Mouse (Mus musculus) intestine, embryonic 15.5 days (tissue): ENCODE data around the gene Efhc1. TPM values are rescaled to one million over a fixed set of nuclear protein-coding genes. Genes with fewer than 3 reads are reported as not detected.

Source experiments
- ATAC-seq: fragments of 200-750 bp; cut with Nextera tagmentation; 2 replicates; pipeline ENCODE4 v1.8.0; 2017; ENCODE audit warnings: moderate TSS enrichment, moderate library complexity
- H3K27ac ChIP-seq: fragments of 300-500 bp; sonication (generic); 2 replicates; pipeline ENCODE4 v1.5.1; 2015; ENCODE audit warnings: mild to moderate bottlenecking, inconsistent platforms
- H3K27me3 ChIP-seq: fragments of 300-500 bp; sonication (generic); replicated peaks from 2 replicates; pipeline ENCODE4 v1.6.1; 2015; ENCODE audit warnings: inconsistent platforms
- H3K36me3 ChIP-seq: fragments of 300-500 bp; sonication (generic); 2 replicates; pipeline ENCODE4 v1.6.1; 2015; ENCODE audit warnings: inconsistent platforms
- H3K4me1 ChIP-seq: fragments of 300-500 bp; sonication (generic); replicated peaks from 2 replicates; pipeline ENCODE4 v1.6.1; 2015; ENCODE audit warnings: inconsistent platforms
- H3K4me2 ChIP-seq: fragments of 300-500 bp; sonication (generic); replicated peaks from 2 replicates; pipeline ENCODE4 v1.6.1; 2015; ENCODE audit warnings: mild to moderate bottlenecking, inconsistent platforms
- H3K4me3 ChIP-seq: fragments of 300-500 bp; sonication (generic); replicated peaks from 2 replicates; pipeline ENCODE4 v1.5.1; 2015; ENCODE audit warnings: inconsistent platforms
- H3K9ac ChIP-seq: fragments of 300-500 bp; sonication (generic); 2 replicates; pipeline ENCODE4 v1.6.1; 2015; ENCODE audit warnings: inconsistent platforms
- H3K9me3 ChIP-seq: fragments of 300-500 bp; sonication (generic); 2 replicates; pipeline ENCODE4 v1.6.1; 2016; ENCODE audit warnings: inconsistent platforms
- WGBS: fragments of 180-500 bp; shearing (Covaris S2); methylation state at CpG from one replicate; pipeline ENCODE4 v1.1.7; 2015; 5-methylcytosine and 5-hydroxymethylcytosine counted together
- polyA plus RNA-seq: library from polyadenylated mRNA; unstranded; fragments of >200 nt; fragmentation: Nextera tagmentation; extraction: Ambion mirVana; gene quantifications from 2 replicates; pipeline ENCODE4 v1.2.1, GENCODE M21; 2015

Efhc1 gene
- polyA plus RNA-seq, result 1.4 and 2.2 TPM in 2 replicates

DNA sequence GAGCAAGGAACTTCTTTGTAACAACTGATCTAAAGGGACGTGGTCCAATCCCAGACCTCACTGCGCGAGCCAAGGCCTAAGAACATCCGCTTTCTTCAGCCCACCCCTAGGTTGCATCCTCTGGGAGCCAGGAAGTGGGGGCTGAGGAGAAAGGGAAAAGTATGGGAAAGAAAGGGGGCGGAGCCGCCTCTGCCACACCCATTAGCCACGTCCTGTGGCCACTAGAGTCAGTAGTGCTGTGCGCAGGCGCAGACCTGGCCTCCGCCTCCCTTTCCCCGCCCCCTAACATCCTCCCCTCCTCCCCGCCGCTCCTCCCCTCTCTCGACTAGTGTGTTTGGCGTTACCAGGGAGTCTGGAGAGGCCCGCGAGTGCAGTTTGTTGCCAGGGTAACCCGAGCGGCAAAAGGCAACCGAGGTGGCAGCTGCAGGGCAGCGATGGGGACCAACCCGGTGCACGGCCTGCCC lies at the start of gene Efhc1:
Gene Efhc1 (plus strand): TSS at position 327 of the 464 bp plus-strand sequence.
- 2% methylated on average over 23 of the region's 23 CpGs for WGBS
- H3K9ac ChIP-seq, result peak within 1 kb of the TSS; percentile 48
- peak; percentile 98 for ATAC-seq
- H3K4me3 ChIP-seq, result peak within 1 kb of the TSS; percentile 54
- peak within 1 kb of the TSS; percentile 56; the same call in 1 of the 2 replicates for H3K27ac ChIP-seq
- no peaks in the 10 kb centered on the region for H3K36me3 ChIP-seq
- H3K4me2 ChIP-seq, result peak within 1 kb of the TSS; percentile 82
- no peaks in the 10 kb centered on the region for H3K9me3 ChIP-seq
- H3K27me3 ChIP-seq, result no peaks in the 10 kb centered on the region
- H3K4me1 ChIP-seq, result no peaks in the 10 kb centered on the region

DNA sequence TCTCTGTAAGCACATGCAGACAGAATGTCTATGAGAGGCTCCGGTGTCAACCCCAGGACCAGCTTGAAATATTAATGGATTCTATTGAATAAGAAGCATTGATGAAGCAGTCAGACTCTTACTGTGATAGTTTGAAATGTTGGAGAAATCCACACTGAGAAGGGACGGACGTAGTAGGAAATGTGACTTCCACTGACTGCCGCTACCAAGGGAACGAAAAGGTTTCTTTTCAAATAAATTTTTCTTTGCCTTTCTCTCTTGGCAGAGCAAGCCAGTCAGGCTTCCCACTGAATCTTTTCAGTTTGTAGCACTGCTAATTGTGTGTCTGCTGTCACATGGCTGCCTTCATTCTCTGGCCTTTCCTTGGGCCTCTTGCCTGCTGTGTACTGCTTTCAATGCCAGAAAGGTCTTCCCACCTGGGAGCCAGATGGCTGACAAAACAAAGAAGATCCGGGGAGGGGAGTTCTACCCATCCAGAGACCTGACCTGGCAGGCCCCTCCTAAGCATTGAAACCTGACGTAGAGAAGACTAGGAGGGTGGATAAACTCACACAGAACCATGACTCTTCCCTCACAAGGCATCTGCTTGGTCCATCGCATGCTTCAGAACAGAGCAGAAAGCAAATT lies 45.8 kb upstream of the Efhc1 start:
- Histone ChIP-seq H3K9ac (no peak overlapping the region), H3K9me3 (no peaks in the 10 kb centered on the region), H3K4me2 (no peak overlapping the region), H3K4me3 (no peak overlapping the region), H3K27me3 (no peaks in the 10 kb centered on the region), H3K27ac (no peak overlapping the region), H3K36me3 (no peaks in the 10 kb centered on the region), H3K4me1 (no peaks in the 10 kb centered on the region)
- 88% methylated on average over 8 of the region's 8 CpGs for WGBS
- ATAC-seq, result no peak

DNA sequence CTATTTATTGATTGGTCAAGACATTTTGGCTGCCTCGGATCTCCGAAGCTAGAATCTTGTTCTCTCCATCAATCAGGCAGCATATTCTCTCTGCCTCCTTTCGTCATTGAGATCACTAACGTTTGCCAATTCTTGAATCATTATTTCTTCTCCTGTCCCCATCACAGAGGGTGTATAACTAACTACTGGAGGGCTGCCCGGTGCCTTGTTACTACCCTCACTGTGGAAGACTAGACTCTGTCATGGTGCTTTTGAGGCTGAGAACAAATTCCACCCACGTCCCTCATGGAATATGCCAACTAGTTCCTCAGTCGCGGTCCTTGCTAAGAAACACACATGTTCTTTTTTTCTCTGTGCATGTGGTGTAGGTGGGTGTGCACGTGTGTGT lies 45.3 kb upstream of the Efhc1 start:
- H3K36me3 ChIP-seq, result no peaks in the 10 kb centered on the region
- no peaks in the 10 kb centered on the region for H3K9me3 ChIP-seq
- no peaks in the 10 kb centered on the region for H3K27me3 ChIP-seq
- H3K9ac ChIP-seq, result no peak overlapping the region
- ATAC-seq, result no peak
- 84% methylated on average over 9 of the region's 9 CpGs for WGBS
- no peak overlapping the region for H3K4me3 ChIP-seq
- no peak overlapping the region for H3K4me2 ChIP-seq
- H3K27ac ChIP-seq, result no peak overlapping the region
- no peaks in the 10 kb centered on the region for H3K4me1 ChIP-seq

DNA sequence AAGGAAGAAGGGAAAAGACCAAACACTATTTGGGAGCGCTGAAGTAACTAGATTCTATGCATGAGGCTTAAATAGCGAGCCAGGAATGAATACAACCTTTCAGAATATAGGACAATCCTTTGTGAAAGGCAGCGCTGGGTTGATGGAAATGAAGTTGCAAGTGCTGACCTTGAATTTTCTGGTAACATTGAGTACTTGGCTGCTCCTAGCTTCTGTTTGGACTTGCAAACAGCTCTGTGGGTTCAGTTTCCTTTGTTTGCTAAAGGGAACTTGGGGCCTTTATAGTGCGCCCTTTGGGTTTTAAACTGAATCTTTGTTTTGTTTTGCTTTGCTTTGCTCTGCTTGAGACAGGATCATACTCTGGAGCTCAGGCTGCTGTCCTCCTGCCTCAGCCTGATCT lies 42.9 kb upstream of the Efhc1 start:
- Histone ChIP-seq H3K9ac (no peak overlapping the region), H3K4me1 (peaks cover 3% of the 10 kb centered on the region; the same call in 1 of the 2 replicates), H3K9me3 (no peaks in the 10 kb centered on the region), H3K36me3 (no peaks in the 10 kb centered on the region), H3K4me2 (no peak overlapping the region), H3K27me3 (no peaks in the 10 kb centered on the region), H3K27ac (no peak overlapping the region), H3K4me3 (no peak overlapping the region)
- no peak for ATAC-seq
- 62% methylated on average over 4 of the region's 4 CpGs for WGBS

DNA sequence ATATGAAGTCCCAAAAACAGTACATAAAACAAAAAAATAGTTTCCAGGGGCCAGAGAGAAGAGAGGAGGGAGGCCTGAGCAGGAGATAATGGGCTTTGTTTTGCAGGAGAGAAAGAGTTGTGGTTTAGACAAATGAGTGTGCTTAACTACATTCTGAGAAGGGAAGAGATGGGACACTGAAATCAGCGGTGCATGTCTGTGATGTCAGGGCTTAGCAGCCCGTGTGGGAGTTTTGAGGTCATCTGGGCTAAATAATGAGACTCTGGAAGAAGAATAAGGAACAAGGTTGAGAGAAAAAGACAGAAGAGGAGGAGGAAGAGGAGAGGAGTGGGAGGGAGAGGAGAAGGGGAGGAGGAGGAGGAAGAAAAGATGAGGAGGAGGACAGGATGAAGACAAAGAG lies 39.3 kb upstream of the Efhc1 start:
- Histone ChIP-seq H3K4me3 (no peak overlapping the region), H3K36me3 (no peaks in the 10 kb centered on the region), H3K27me3 (no peaks in the 10 kb centered on the region), H3K4me2 (0 out of 2 replicates have a peak overlapping the region, but pooled peaks have one; percentile 17), H3K27ac (no peak overlapping the region), H3K9ac (no peak overlapping the region), H3K4me1 (peaks cover 3% of the 10 kb centered on the region; the same call in 1 of the 2 replicates), H3K9me3 (no peaks in the 10 kb centered on the region)
- ATAC-seq, result no peak
- 29% methylated on average over 2 of the region's 2 CpGs for WGBS

DNA sequence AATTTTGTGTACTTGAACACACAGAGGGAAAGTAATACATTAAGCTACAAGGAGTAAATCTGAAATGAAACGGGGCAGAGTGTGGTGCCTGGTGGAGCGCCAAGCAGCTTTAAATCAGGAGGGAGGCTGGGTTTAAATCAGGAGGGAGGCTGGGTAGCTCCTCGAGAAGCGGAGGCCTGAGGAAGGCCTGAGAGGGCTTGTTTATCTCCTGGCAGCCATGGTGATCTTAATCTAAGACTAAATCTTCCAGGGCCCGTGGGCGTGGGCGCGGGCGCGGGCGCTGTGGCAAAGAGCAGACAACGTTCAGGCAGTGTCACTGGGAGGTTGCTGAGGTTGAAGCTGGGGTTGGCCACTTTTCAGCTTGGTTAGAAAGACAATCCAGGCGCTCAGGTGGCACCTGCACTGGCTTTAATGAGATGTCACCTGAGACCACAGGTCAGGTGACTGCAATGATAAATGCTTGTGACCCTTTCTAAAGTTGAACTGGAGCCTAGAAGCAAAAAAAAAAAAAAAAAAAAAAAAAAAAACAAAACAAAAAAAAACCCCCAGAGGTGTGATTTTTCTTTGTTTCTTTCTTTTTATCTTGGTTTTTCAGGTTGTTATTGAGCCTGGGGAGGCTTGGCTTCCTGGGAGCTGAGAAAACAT lies 38.8 kb upstream of the Efhc1 start:
- Histone ChIP-seq H3K27ac (no peak overlapping the region), H3K36me3 (no peaks in the 10 kb centered on the region), H3K4me2 (0 out of 2 replicates have a peak overlapping the region, but pooled peaks have one; percentile 17)

DNA sequence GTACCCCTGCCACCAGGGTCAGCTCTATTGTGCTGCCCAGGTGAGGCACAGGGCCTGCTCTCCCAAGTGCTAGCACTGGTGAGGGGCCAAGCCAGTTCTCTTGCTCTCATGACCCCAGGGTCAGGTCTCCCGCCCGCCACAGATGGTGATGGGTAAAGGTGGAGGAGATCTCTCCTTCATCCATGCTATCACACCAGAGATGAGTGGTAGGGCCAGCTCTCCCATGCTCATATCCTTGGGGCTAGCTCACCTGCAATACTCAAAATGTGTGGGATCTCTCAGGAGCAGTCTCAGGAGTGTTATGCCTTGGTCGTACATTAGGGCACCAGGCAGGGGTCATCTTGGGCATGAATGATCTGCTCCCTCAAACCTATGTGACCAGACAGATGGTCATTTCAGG lies 36.7 kb upstream of the Efhc1 start:
- Histone ChIP-seq H3K4me2 (no peak overlapping the region), H3K9ac (no peak overlapping the region), H3K4me3 (no peak overlapping the region), H3K27ac (no peak overlapping the region), H3K4me1 (peaks cover 3% of the 10 kb centered on the region; the same call in 1 of the 2 replicates), H3K27me3 (no peaks in the 10 kb centered on the region), H3K36me3 (no peaks in the 10 kb centered on the region), H3K9me3 (no peaks in the 10 kb centered on the region)
- WGBS, result 82% methylated on average over 3 of the region's 3 CpGs
- ATAC-seq, result no peak

More for the DNA sequence above, 38.8 kb upstream of the Efhc1 start:
- Histone ChIP-seq H3K9me3 (no peaks in the 10 kb centered on the region), H3K27me3 (no peaks in the 10 kb centered on the region), H3K4me3 (no peak overlapping the region), H3K9ac (no peak overlapping the region), H3K4me1 (peaks cover 3% of the 10 kb centered on the region; the same call in 1 of the 2 replicates)
- peak; percentile 23; the same call in 1 of the 2 replicates for ATAC-seq
- WGBS, result 47% methylated on average over 13 of the region's 13 CpGs

DNA sequence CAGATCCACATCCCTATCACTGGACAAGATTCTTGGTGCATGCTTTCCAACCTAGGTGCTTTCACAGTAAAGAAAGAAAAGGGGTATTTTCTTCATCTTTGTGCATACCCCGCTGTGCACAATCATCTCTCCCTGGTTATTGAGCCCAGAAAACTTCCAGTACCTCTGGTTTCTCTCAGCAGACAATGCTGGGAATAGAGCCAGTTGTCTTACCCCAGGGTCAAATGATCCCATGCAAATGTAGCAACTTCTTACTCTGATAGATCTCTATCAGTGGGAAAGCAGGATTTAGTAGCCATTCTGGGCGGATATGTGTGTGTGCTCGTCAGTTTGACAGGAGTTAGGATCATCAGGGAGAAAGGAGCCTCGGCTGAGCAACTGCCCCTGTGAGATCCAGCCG lies 35.8 kb upstream of the Efhc1 start:
- no peak overlapping the region for H3K4me2 ChIP-seq
- no peaks in the 10 kb centered on the region for H3K36me3 ChIP-seq
- H3K4me1 ChIP-seq, result peaks cover 3% of the 10 kb centered on the region; the same call in 1 of the 2 replicates
- no peak overlapping the region for H3K4me3 ChIP-seq
- no peak for ATAC-seq
- H3K9ac ChIP-seq, result no peak overlapping the region
- H3K9me3 ChIP-seq, result no peaks in the 10 kb centered on the region
- WGBS, result 74% methylated on average over 5 of the region's 5 CpGs
- no peak overlapping the region for H3K27ac ChIP-seq
- H3K27me3 ChIP-seq, result no peaks in the 10 kb centered on the region

DNA sequence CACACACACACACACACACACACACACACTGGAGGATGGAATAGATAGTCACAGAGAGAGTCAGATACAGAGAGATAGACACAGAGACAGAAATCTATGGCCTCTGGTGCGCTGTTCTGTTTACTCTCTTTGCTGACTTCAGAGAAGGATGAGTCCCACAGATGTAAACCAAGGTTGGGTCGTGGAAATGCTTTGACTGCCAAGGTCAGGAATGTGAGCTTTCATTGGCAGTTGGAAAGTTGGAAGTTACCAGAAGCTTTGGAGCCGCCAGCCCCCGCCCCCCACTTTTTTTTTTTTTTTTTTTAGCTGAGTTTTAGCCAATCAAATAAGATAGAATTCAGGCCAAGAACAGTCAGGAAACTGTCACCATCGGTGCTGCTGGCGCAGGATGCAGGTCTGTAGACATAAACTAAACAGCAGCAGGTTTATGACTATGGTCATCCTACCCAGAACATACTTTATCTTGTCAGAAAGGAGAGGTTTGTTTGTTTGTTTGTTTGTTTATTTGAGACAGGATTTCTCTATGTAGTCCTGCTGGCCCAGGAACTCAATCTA lies 33.9 kb upstream of the Efhc1 start:
- H3K36me3 ChIP-seq, result no peaks in the 10 kb centered on the region
- no peaks in the 10 kb centered on the region for H3K9me3 ChIP-seq
- no peak overlapping the region for H3K9ac ChIP-seq
- no peak overlapping the region for H3K27ac ChIP-seq
- 62% methylated on average over 6 of the region's 6 CpGs for WGBS
- H3K27me3 ChIP-seq, result no peaks in the 10 kb centered on the region
- H3K4me3 ChIP-seq, result no peak overlapping the region
- H3K4me2 ChIP-seq, result no peak overlapping the region
- ATAC-seq, result no peak
- H3K4me1 ChIP-seq, result peaks cover 1% of the 10 kb centered on the region; the same call in 1 of the 2 replicates

DNA sequence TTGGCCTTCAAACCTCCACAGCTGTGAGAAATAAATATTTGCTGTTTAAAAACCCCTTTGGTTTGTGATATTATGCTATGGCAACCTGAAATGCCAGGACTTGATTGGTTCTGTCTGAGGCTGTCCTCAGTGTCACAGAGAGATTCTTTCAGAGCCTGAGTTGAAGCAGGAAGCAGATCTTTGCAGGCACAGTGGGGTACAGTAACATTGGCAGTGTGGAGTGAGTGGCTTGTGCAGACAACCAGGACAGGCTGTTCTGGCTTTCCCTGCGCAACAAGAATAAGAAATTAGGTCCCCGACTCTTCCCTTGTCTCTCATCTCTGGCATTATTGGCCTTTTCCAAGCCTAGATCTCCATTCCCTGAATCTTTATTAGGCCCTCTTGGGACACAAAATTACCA lies 31.7 kb upstream of the Efhc1 start:
- Histone ChIP-seq H3K36me3 (no peaks in the 10 kb centered on the region), H3K9ac (no peak overlapping the region), H3K4me2 (no peak overlapping the region), H3K9me3 (no peaks in the 10 kb centered on the region), H3K27me3 (no peaks in the 10 kb centered on the region), H3K4me3 (no peak overlapping the region), H3K4me1 (peaks cover 6% of the 10 kb centered on the region; the same call in 1 of the 2 replicates), H3K27ac (no peak overlapping the region)
- 91% methylated on average over 2 of the region's 2 CpGs for WGBS
- no peak for ATAC-seq

DNA sequence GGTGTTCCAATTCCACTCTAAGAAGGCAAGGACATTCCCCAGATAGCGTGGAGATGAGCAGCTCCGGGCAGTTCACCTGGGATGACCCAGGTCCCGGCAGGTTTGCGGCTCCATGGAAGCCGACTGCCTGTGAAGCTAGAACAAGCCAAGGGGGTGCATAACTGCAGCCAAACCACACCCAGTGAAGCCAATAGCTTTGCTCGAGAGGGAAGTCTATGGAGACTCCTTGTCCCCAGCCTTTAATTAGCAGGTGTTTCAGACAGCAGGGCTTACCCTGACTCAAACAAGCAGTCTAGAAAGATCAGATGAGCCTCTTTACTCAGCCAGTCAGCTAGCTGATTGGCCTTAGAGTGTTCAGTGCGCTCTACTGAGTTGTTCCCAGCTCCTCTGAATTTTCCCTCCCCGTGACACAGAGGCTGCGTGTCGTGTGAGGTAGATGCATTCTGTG lies 30.3 kb upstream of the Efhc1 start:
- Histone ChIP-seq H3K4me2 (no peak overlapping the region), H3K27ac (no peak overlapping the region), H3K27me3 (no peaks in the 10 kb centered on the region), H3K4me3 (no peak overlapping the region), H3K9me3 (no peaks in the 10 kb centered on the region), H3K9ac (no peak overlapping the region), H3K4me1 (peaks cover 6% of the 10 kb centered on the region; the same call in 1 of the 2 replicates), H3K36me3 (no peaks in the 10 kb centered on the region)
- WGBS, result 84% methylated on average over 10 of the region's 10 CpGs
- no peak for ATAC-seq

DNA sequence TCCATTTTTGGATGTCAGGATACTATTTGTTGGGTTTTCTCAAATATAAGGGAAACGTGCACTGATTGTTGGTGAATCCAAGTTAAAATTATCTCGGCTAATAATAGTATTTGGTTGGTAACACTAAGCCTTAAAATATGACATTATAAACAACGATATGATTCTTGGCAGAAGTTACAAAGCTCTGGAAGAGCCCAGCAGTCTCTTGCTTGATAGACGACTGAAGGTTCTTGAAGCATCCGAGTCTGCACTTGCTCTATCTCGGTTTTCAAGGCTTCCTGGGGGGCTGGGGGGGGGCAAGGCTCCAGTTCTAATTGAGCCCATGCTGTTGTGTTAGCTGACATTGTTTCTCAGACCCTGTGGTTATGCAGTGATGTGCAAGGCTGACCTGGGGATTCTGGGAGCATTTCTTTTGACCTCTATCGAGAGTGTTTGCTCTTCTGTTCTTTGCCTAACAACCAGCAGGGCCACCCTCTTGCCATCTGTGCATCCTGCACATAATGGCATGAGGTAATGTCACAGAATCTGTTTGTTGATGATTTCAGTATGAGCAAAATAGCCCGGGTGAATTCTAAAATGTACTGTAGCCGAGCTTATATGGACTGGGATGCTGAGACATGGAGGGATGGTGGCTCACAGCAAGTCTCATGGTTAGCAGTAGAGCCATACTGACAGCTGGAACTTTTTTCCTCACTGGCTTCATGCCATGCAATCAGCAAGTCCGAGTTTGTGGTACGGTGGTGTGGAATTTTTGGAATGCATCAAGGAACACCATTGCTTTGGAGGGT lies 28.6 kb upstream of the Efhc1 start:
- Histone ChIP-seq H3K27me3 (no peaks in the 10 kb centered on the region), H3K4me1 (peaks cover 6% of the 10 kb centered on the region; the same call in 1 of the 2 replicates), H3K27ac (no peak overlapping the region), H3K4me2 (0 out of 2 replicates have a peak overlapping the region, but pooled peaks have one; percentile 11), H3K9ac (no peak overlapping the region), H3K4me3 (no peak overlapping the region), H3K36me3 (no peaks in the 10 kb centered on the region), H3K9me3 (no peaks in the 10 kb centered on the region)
- 37% methylated on average over 11 of the region's 11 CpGs for WGBS
- peak; percentile 34; the same call in 1 of the 2 replicates for ATAC-seq
